Mouse (Mus musculus): Measurements from ENCODE around the gene Hivep3. TPM values are rescaled to one million over a fixed set of nuclear protein-coding genes. Genes with fewer than 3 reads are reported as not detected.

Hivep3 gene
- polyA plus RNA-seq, 2 experiments from 2014 or later, result 21.0 to 25.2 TPM

GRCm38 (mm10) chr4:120163242-120163641, 429.7 kb downstream of the Hivep3 start:
- no peak for ATAC-seq

GRCm38 (mm10) chr4:120164316-120164715, 430.7 kb downstream of the Hivep3 start:
- ATAC-seq, result no peak

DNA sequence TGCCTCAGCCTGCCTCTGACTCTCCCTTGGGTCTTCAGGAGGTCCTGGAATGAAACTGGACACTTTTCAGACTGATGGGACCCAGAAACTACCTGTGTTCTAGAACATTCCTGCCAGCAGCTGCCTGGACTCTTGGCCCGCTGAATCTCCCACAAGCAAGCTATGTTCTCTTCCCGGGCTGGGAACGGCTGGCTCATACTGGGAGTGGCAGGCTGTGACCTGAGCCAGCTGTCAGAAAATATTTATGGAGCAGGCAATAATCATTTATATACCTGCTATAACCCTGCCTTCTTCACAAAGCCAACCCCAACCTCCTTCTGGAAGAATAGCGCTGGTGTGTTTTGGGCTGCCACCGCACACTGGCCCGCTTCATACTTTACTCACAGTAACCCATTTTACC, 434.2 kb downstream of the Hivep3 start:
- ATAC-seq, result no peak

DNA sequence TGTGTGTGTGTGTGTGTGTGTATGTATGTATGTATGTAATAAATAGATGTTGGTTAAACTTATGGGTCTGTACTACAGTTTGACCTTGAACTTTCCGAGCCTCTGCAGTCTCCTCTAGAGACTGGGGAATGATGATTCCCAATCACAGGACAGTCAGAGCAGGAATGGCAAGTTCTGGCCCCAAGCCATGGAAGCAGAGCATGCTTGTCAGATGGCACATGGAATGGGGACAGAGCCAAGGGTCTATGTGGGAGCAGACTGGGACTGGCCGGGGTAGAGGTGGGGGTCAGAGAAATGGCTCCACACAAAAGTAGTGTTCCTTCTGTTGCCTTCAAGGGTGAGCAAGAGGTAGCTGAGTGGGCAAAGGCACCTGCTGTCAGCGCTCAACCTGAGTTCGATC, 434.8 kb downstream of the Hivep3 start:
- no peak for ATAC-seq

DNA sequence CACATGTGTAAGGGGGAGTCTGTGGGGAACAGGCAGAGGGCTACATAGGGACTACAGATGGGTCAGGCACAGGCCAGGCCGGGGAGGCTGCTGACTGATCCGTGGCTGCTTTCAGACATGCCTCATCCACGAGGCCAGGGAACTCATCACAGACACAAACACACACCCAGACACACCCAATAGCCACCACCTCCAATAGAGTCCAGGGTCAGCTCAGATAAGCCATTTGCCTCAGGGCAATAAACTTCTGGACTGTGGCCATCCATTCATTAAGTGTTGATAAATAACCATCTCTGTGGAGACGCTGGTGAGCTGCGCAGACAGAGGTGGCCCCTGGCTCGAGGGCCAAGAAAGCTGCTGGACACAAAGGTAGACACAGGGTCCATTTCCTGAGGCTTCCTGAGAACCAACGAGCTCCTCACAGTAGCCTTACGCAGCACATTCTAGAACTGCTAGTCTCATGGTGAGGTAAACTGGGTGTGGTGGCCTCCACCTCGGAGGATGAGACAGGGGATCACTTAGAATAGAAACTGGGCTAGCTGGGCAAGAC, 436.9 kb downstream of the Hivep3 start:
- no peak for ATAC-seq

DNA sequence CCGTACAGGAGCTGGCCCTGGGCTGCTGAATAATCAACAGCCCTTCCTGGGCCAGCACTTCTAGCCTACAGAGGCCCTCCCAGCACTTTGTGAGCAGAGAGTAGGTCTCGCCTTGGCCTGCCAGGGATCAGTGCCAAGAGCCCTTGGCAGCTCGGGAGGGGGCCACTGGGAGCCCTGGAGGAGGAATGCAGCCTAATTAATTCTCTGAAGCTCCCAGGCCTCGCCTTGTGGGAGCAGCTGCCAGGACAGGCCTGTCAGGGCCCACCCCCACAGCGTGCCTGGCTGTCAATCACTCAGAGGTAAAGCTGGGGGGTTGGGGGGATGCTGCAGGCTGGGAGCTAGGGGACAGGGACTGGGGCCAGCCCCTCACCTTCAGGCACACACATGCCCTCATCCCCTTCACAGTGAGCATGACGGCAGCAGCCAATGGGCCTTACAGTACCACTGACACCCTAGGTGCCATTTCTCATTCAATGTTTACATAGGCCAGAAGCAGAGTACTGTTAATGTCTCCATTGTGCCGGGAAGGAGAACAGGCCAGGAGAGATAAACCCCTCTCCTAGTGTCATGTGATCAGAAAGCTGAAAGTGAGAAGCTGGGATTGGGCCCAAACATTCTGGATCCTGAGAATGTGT, 438.6 kb downstream of the Hivep3 start:
- no peak for ATAC-seq

GRCm38 (mm10) chr4:120179123-120179522, 445.5 kb downstream of the Hivep3 start:
- no peak for ATAC-seq

DNA sequence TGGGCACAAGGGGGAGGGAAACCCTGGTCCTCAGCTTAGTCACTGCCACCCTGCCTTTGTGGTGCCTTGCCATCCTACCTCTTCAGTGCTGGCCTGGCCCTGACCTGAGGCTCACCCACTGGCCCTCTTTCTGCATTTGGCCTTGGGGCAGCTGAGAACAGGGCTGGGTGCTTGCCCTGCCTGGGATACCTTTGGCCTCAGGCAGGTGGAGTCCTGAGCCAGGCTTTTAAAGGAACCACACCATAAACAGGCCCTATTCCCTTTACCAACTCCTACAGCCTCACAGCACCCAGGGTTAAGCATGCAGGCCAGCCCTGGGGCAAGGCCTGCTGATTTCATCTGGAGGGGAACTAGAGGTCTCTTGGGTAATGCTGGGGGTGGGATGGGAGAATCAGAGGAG, 447.0 kb downstream of the Hivep3 start:
- ATAC-seq, result no peak

DNA sequence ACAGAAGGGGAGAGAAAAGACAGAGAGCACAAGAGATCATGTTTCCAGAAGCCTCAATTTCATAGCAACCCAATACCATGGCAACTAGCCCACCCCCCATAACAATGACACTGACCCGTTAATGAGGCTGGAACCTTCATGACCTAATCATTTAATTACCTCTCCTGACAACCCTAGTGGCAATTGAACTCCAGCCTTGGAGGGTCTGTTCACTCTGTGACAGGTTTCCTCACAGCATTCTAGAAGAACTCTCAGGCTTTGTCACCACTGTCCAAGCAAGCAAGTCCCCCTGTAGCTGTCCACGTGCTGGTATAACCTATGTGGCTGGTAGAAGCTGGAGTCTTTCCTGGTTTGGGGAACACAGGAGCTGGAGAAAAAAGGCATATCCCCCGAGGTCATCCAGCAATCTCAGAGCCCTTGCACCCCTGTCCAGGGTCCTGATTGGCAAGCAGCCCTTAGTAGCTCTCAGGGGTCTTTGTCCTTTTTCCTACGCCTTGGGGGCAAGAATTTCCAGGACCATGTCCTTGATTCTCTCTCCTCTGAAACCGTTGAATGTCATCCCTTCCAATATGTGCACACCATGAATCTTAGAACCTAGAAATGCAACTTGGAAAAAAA, 450.9 kb downstream of the Hivep3 start:
- ATAC-seq, result no peak

DNA sequence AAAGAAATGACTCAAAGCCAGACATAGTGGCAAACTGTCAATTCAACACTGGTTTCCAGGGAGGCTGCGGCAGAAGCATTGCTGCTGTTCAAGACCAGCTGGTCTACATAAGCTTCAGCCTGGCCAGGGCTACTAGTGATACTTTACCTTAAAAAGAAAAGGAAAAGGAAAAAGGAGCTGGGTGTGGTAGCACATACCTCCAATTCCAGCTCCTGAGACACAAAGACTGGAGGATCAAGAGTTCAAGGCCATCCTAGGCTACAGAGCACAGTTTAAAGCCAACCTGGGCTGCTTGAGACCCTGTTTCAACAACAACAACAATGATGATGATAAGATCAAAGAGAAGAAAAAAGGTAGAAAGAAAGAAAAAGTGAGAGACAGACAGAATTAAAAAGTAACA, 452.9 kb downstream of the Hivep3 start:
- no peak for ATAC-seq

- ATAC-seq, result no peak
These were observed 453.4 kb downstream of the Hivep3 start for GRCm38 (mm10) chr4:120186934-120187333.

Other genes with a start within 250 kb of the Hivep3 start
- under 1 TPM; 0.14 to 0.19 TPM for gene Rimkla, start 241.2 kb upstream of the Hivep3 start, polyA plus RNA-seq (2017; shearing (Covaris generic))
- 10 to 100 TPM in 1 of 2 experiments, 1 to 10 TPM in 1; 9.4 to 11.7 TPM for gene Foxj3, start 196.8 kb upstream of the Hivep3 start, polyA plus RNA-seq (2017; shearing (Covaris generic))
- 1 to 10 TPM; 1.4 to 1.8 TPM for gene Frg2f1, start 194.3 kb upstream of the Hivep3 start, polyA plus RNA-seq (2017; shearing (Covaris generic))
- not detected for gene Guca2a, start 96.1 kb upstream of the Hivep3 start, polyA plus RNA-seq (2017; shearing (Covaris generic))
- not detected for gene Guca2b, start 74.8 kb upstream of the Hivep3 start, polyA plus RNA-seq (2017; shearing (Covaris generic))

Measured in activated CD4-positive, CD25-positive, alpha-beta regulatory T cell, adult 4 months (primary cell).